Mouse (Mus musculus) B cell, adult 2 months (primary cell): Measurements from ENCODE around the gene Hmgcs2.
A peak's percentile ranks its signal among the peaks of the same experiment; 100 is the strongest.

Source experiments
- DNase-seq, 2 experiments: peaks; one replicate each; pipeline ENCODE4 v3.0.0; 2022

Gene Hmgcs2

GRCm38 (mm10) chr3:98339097-98339705 is 59.0 kb downstream of the Hmgcs2 start:
- DNase-seq, result peak; percentile 61 to 62

GRCm38 (mm10) chr3:98339706-98340109 is 59.5 kb downstream of the Hmgcs2 start, which contains the start of gene Phgdh:
Gene Phgdh, minus strand, starts transcription at chr3:98339990.
- DNase-seq, result peak; percentile 76 to 78

DNA sequence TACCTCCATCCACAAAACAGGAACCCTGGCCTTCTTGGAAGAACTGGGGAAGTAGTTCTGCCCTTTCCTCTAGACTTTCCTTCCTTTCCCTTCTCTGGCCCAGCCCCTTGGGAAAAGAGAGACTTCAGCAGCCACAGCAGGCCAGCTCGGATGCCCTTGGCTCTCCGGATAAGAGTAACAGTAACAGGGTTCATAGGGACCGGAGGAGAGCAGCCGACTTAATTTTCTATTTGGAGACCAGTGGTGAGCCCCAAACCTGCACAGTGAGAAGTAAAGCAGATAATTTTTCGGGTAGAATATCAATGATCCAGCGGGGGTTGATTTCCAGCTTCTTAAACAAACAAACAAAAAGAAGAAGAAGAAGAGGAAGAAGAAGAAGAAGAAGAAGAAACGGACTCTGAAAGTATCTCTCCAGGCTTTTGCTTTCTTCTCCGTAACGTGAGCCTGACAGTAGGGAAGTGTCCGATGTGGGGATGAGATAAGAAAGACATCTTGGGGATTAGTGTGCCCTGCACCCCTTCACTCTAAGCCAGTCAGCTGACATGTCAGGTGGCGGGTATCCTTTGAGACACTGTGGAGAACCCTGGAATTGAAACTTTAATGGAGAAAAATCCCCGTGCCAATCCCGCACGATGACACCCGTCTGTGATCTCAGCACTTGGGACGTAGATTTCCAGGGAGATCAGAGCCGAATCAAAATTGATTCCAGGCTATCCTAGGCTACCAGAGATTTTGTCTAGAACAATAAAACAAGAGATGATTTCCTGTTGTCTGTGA is 60.8 kb downstream of the Hmgcs2 start:
- no peak for DNase-seq

- no peak for DNase-seq
Measured at GRCm38 (mm10) chr3:98343235-98343634, 63.0 kb downstream of the Hmgcs2 start.

DNA sequence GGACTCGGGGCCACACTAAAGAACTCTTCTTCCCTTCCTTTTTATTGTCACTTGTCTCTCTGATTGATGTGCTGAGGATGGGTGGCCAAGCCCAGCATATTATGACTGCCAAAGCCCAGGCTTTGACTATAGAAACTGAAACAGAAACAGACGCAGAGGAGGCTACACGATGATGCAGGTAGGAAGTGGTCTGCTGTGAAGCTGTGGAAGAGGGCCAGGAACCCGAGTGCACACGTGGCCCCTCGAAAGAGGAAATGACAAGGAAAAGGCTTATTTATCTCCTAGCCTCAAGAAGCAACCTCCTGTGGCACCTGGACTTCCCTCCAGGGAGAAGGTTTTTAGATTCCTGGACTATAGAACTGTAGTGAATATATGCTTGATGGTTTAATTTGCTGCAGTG is 67.9 kb downstream of the Hmgcs2 start:
- peak; percentile 68 to 74 for DNase-seq

GRCm38 (mm10) chr3:98348705-98349104 is 68.5 kb downstream of the Hmgcs2 start:
- DNase-seq, result peak; percentile 39 to 43

DNA sequence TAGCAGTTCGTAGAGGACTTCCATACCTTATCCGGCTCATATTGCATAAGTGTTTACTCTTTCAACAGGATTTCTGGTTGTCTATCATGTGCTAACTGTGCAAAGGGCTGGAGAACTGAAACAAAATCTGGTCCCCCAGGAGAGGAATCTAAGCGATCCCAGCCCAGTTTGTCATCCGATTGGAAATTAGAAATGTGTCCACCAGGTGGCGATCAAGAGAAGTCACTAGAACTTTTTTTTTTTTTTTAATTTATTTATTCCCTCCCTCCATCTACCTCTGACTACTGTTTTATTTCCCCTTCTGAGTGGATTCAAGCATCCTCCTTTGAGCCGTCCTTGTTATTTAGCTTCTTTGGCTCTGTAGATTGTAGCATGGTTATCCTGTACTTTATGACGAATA is 73.7 kb downstream of the Hmgcs2 start:
- DNase-seq, result peak; percentile 75 to 78

GRCm38 (mm10) chr3:98355344-98356025 is 75.2 kb downstream of the Hmgcs2 start:
- DNase-seq, result no peak

DNA sequence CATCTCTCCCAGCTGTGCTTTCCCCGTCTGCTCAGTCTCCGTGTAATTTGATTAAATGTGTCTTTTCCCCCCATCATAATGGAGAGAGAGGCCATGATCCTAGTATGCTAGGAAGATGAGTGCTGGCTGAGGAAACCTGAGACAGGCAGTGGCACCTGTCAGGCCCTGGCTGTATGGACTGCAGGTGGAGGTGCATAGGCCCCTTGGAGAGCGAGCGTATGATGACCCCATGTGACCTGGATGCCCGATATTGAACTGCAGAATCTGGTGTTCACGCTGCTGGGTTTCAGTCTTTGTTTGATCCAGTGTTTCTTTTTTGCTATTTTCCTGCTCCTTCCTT is 75.8 kb downstream of the Hmgcs2 start:
- DNase-seq, result no peak

DNA sequence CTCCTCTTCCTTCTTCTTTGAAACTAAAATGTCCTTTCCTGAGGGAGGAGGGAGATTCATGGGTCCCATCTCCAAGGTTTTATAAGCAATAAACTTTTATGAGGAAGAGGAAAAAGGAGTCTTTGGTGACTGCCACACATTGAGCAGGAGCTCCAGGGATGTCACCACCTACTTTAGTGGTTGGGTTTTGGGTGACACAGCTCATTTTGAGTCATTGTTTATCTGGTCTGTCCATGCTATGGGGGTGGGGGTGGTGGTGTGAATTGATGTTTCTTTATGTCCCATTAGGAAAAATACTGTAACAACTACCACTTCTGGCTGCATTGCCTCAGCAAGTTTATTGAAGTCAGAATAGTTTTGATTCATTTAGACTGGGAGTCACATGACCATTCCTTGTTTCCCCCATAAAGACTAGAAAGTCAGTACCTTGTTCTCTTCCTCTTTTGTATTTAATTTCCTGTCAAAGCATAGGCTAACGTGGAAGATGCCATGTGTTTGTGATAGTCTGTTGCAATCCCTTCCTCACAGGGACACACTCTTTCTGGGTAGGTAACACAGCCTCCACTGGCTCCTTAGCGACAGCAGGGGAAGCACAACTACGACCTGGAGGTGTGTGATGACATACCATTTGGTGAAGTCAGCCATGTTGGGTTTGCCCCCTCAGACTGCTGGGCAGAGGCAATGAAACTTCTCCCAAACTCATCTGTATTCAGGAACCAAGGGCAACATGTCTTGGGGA is 76.6 kb downstream of the Hmgcs2 start:
- no peak for DNase-seq
